Mouse (Mus musculus): Measurements from ENCODE around the gene Plvap. TPM values are rescaled to one million over a fixed set of nuclear protein-coding genes. Genes with fewer than 3 reads are reported as not detected.
A peak's percentile ranks its signal among the peaks of the same experiment; 100 is the strongest.

Gene Plvap
- polyA plus RNA-seq, 1 experiment = 122 TPM

GRCm38 (mm10) chr8:71470913-71471255 is 40.7 kb downstream of the Plvap start:
- no peak for DNase-seq (ENCODE audit: low read depth, low spot score)
- 51% methylated on average over 5 of the region's 5 CpGs for WGBS

- DNase-seq (ENCODE audit: low read depth, low spot score) = no peak
- WGBS = 82% methylated on average over 3 of the region's 3 CpGs
Measured at GRCm38 (mm10) chr8:71470146-71470912, 41.2 kb downstream of the Plvap start.

- DNase-seq (ENCODE audit: low read depth, low spot score) = no peak
- under 1% methylated on average over 24 of the region's 24 CpGs for WGBS
Measured at GRCm38 (mm10) chr8:71469411-71469810, 42.1 kb downstream of the Plvap start.

GRCm38 (mm10) chr8:71468916-71469315 is 42.6 kb downstream of the Plvap start, which contains the start of gene Dda1:
Gene Dda1, plus strand, starts transcription at chr8:71469199.
- 1% methylated on average over 52 of the region's 52 CpGs for WGBS
- DNase-seq (ENCODE audit: low read depth, low spot score) = peak; percentile 93

- 89% methylated on average over 1 of the region's 1 CpGs for WGBS
- no peak for DNase-seq (ENCODE audit: low read depth, low spot score)
Measured at GRCm38 (mm10) chr8:71468001-71468400, 43.6 kb downstream of the Plvap start.

- DNase-seq (ENCODE audit: low read depth, low spot score) = no peak
- 87% methylated on average over 2 of the region's 2 CpGs for WGBS
Measured at GRCm38 (mm10) chr8:71467201-71467600, 44.4 kb downstream of the Plvap start.

- DNase-seq (ENCODE audit: low read depth, low spot score) = no peak
- 96% methylated on average over 5 of the region's 5 CpGs for WGBS
Measured at GRCm38 (mm10) chr8:71466198-71466597, 45.4 kb downstream of the Plvap start.

GRCm38 (mm10) chr8:71465733-71466132 is 45.8 kb downstream of the Plvap start:
- DNase-seq (ENCODE audit: low read depth, low spot score) = no peak
- WGBS = 73% methylated on average over 8 of the region's 8 CpGs

- WGBS = under 1% methylated on average over 59 of the region's 59 CpGs
- DNase-seq (ENCODE audit: low read depth, low spot score) = peak; percentile 99
Measured at GRCm38 (mm10) chr8:71464513-71465500, 46.7 kb downstream of the Plvap start, which contains the start of gene Mrpl34. Gene Mrpl34, plus strand, starts transcription at chr8:71464959.

- peak; percentile 82 for DNase-seq (ENCODE audit: low read depth, low spot score)
- WGBS = 1% methylated on average over 55 of the region's 55 CpGs
Measured at GRCm38 (mm10) chr8:71463188-71464033, 48.1 kb downstream of the Plvap start, which contains the start of gene Abhd8. Gene Abhd8, minus strand, starts transcription at chr8:71463655.

- 20% methylated on average over 16 of the region's 16 CpGs for WGBS
- DNase-seq (ENCODE audit: low read depth, low spot score) = no peak
Measured at GRCm38 (mm10) chr8:71462786-71463185, 48.8 kb downstream of the Plvap start.

- DNase-seq (ENCODE audit: low read depth, low spot score) = no peak
- WGBS = 82% methylated on average over 4 of the region's 4 CpGs
Measured at GRCm38 (mm10) chr8:71462191-71462590, 49.4 kb downstream of the Plvap start.

GRCm38 (mm10) chr8:71461152-71461840 is 50.3 kb downstream of the Plvap start:
- 91% methylated on average over 47 of the region's 47 CpGs for WGBS
- no peak for DNase-seq (ENCODE audit: low read depth, low spot score)

- 96% methylated on average over 6 of the region's 6 CpGs for WGBS
- no peak for DNase-seq (ENCODE audit: low read depth, low spot score)
Measured at GRCm38 (mm10) chr8:71460716-71461115, 50.8 kb downstream of the Plvap start.

- 87% methylated on average over 20 of the region's 20 CpGs for WGBS
- no peak for DNase-seq (ENCODE audit: low read depth, low spot score)
Measured at GRCm38 (mm10) chr8:71457659-71458270, 53.8 kb downstream of the Plvap start.

GRCm38 (mm10) chr8:71456906-71457305 is 54.6 kb downstream of the Plvap start:
- WGBS = 38% methylated on average over 22 of the region's 22 CpGs
- DNase-seq (ENCODE audit: low read depth, low spot score) = no peak

- DNase-seq (ENCODE audit: low read depth, low spot score) = no peak
- whole genome bisulfite sequencing = 65% methylated on average over 8 of the region's 8 CpGs
Measured at GRCm38 (mm10) chr8:71454668-71455067, 56.9 kb downstream of the Plvap start.

- no peak for DNase-seq (ENCODE audit: low read depth, low spot score)
- 87% methylated on average over 2 of the region's 2 CpGs for WGBS
Measured at GRCm38 (mm10) chr8:71452669-71453068, 58.9 kb downstream of the Plvap start.

Measured in large intestine, adult 2 months (tissue).